Mouse (Mus musculus) spleen, postnatal 36 days (tissue): ENCODE results near the gene Kcnmb2.

Experiments
- DNase-seq, 2 experiments: peaks; one replicate each; pipeline ENCODE4 v3.0.0; 2022; ENCODE audit warnings: low spot score in 2 of 2, mixed read lengths in 1 of 2

Gene Kcnmb2

GRCm38 (mm10) chr3:32144194-32144593 lies 241.9 kb downstream of the Kcnmb2 start:
- DNase-seq = no peak

GRCm38 (mm10) chr3:32144655-32145054 lies 242.3 kb downstream of the Kcnmb2 start:
- DNase-seq = no peak

- DNase-seq = no peak
Observed at GRCm38 (mm10) chr3:32147739-32148138, 245.4 kb downstream of the Kcnmb2 start.

GRCm38 (mm10) chr3:32149851-32150570 lies 247.7 kb downstream of the Kcnmb2 start:
- no peak for DNase-seq

- no peak for DNase-seq
Observed at GRCm38 (mm10) chr3:32180519-32180918, 278.2 kb downstream of the Kcnmb2 start.

- no peak for DNase-seq
Observed at GRCm38 (mm10) chr3:32185855-32186522, 283.7 kb downstream of the Kcnmb2 start.

- DNase-seq = no peak
Observed at GRCm38 (mm10) chr3:32188521-32188920, 286.2 kb downstream of the Kcnmb2 start.

GRCm38 (mm10) chr3:32188955-32189354 lies 286.6 kb downstream of the Kcnmb2 start:
- DNase-seq = no peak

- no peak for DNase-seq
Observed at GRCm38 (mm10) chr3:32189956-32190355, 287.6 kb downstream of the Kcnmb2 start.

GRCm38 (mm10) chr3:32194014-32194413 lies 291.7 kb downstream of the Kcnmb2 start:
- DNase-seq = no peak

GRCm38 (mm10) chr3:32226755-32227154 lies 324.4 kb downstream of the Kcnmb2 start:
- DNase-seq = no peak

- DNase-seq = no peak
Observed at GRCm38 (mm10) chr3:32236766-32237165, 334.5 kb downstream of the Kcnmb2 start.
